Mouse (Mus musculus) spleen, adult 2 months (tissue): ENCODE results near the gene Rgl2. TPM values are rescaled to one million over a fixed set of nuclear protein-coding genes. Genes with fewer than 3 reads are reported as not detected.
A peak's percentile ranks its signal among the peaks of the same experiment; 100 is the strongest.

ENCODE experiments used
- DNase-seq, 2 experiments: peaks; one replicate each; pipeline versions ENCODE4 v3.0.0 to v3.0.0-alpha.2; 2012 to 2021; ENCODE audit warnings: low spot score in 2 of 2, low read depth in 1 of 2
- H3K27ac ChIP-seq: fragments of 200-500 bp; 2 replicates; pipeline ENCODE4 v1.5.1; 2012; ENCODE audit warnings: low read length, inconsistent platforms; ENCODE audit not compliant: insufficient read depth
- H3K27me3 ChIP-seq: fragments of 200-500 bp; 2 replicates; pipeline ENCODE4 v1.6.1; 2012; ENCODE audit warnings: mild to moderate bottlenecking, moderate library complexity, low read length, inconsistent platforms; ENCODE audit not compliant: control insufficient read depth, insufficient read depth
- H3K36me3 ChIP-seq: fragments of 200-500 bp; 2 replicates; pipeline ENCODE4 v1.6.1; 2012; ENCODE audit warnings: mild to moderate bottlenecking, low read length, inconsistent platforms; ENCODE audit not compliant: control insufficient read depth, insufficient read depth
- H3K4me1 ChIP-seq: fragments of 200-500 bp; 2 replicates; pipeline ENCODE4 v1.6.1; 2011; ENCODE audit warnings: inconsistent platforms; ENCODE audit not compliant: control insufficient read depth, insufficient read depth, insufficient read length
- H3K4me3 ChIP-seq: fragments of 200-500 bp; 2 replicates; pipeline ENCODE4 v1.5.1; 2011; ENCODE audit warnings: mild to moderate bottlenecking, inconsistent platforms; ENCODE audit not compliant: insufficient read depth, insufficient read length; ENCODE audit errors: extremely low read depth
- CTCF ChIP-seq: fragments of 200-500 bp; IDR thresholded peaks from 2 replicates; pipeline ENCODE4 v1.5.1; 2011; ENCODE audit warnings: mild to moderate bottlenecking, inconsistent platforms; ENCODE audit not compliant: insufficient read depth, insufficient read length, insufficient replicate concordance; ENCODE audit errors: extremely low read depth
- POLR2A ChIP-seq: fragments of 200-500 bp; IDR thresholded peaks from 2 replicates; pipeline ENCODE4 v1.6.1; 2011; ENCODE audit warnings: low read depth, low read length, inconsistent platforms
- WGBS: fragments of 180-500 bp; shearing (Covaris S2); methylation state at CpG from one replicate; pipeline ENCODE4 v1.1.7; 2018; 5-methylcytosine and 5-hydroxymethylcytosine counted together
- polyA plus RNA-seq: library from polyadenylated mRNA; depleted of rRNA; stranded (reverse); fragments of >200 nt; gene quantifications from 2 replicates; pipeline ENCODE4 v1.2.3, GENCODE M21; 2012

Rgl2 gene
- polyA plus RNA-seq, 1 experiment, result 234 TPM

GRCm38 (mm10) chr17:33962876-33963275, 33.5 kb downstream of the Rgl2 start:
- Histone ChIP-seq H3K27ac (no peak overlapping the region), H3K27me3 (no peaks in the 10 kb centered on the region), H3K4me3 (no peak overlapping the region), H3K36me3 (peaks cover 40% of the 10 kb centered on the region), H3K4me1 (no peaks in the 10 kb centered on the region)
- 97% methylated on average over 7 of the region's 7 CpGs for WGBS
- DNase-seq, result no peak
- TF ChIP-seq CTCF (no peak), POLR2A (no peak)

GRCm38 (mm10) chr17:33965082-33965845, 35.9 kb downstream of the Rgl2 start:
- Histone ChIP-seq H3K4me1 (no peaks in the 10 kb centered on the region), H3K36me3 (peaks cover 26% of the 10 kb centered on the region), H3K27ac (no peak overlapping the region), H3K4me3 (no peak overlapping the region), H3K27me3 (no peaks in the 10 kb centered on the region)
- 92% methylated on average over 17 of the region's 17 CpGs for WGBS
- TF ChIP-seq CTCF (no peak), POLR2A (no peak)
- DNase-seq, result no peak

- Histone ChIP-seq H3K27me3 (no peaks in the 10 kb centered on the region), H3K36me3 (peaks cover 22% of the 10 kb centered on the region), H3K4me1 (no peaks in the 10 kb centered on the region), H3K4me3 (no peak overlapping the region), H3K27ac (no peak overlapping the region)
- TF ChIP-seq CTCF, result no peak
- no peak for TF ChIP-seq POLR2A
- DNase-seq, result no peak
- 93% methylated on average over 16 of the region's 16 CpGs for WGBS
These were observed 36.7 kb downstream of the Rgl2 start for GRCm38 (mm10) chr17:33965846-33966550.

- Histone ChIP-seq H3K36me3 (peaks cover 8% of the 10 kb centered on the region), H3K27me3 (no peaks in the 10 kb centered on the region), H3K4me1 (no peaks in the 10 kb centered on the region), H3K27ac (no peak overlapping the region), H3K4me3 (no peak overlapping the region)
- TF ChIP-seq POLR2A (no peak), CTCF (peak; percentile 93)
- peak; percentile 69 to 73 for DNase-seq
- 2% methylated on average over 9 of the region's 9 CpGs for WGBS
These were observed 39.1 kb downstream of the Rgl2 start for GRCm38 (mm10) chr17:33968489-33968888.

- H3K27me3 ChIP-seq, result no peaks in the 10 kb centered on the region
- H3K27ac ChIP-seq, result no peak overlapping the region
- TF ChIP-seq POLR2A (no peak), CTCF (peak; percentile 16; the same call in 1 of the 2 replicates)
- 32% methylated on average over 5 of the region's 5 CpGs for WGBS
- H3K4me1 ChIP-seq, result no peaks in the 10 kb centered on the region
- no peak overlapping the region for H3K4me3 ChIP-seq
- DNase-seq, result peak in 1 of 2 experiments; percentile 72
- peaks cover 9% of the 10 kb centered on the region for H3K36me3 ChIP-seq
These were observed 39.6 kb downstream of the Rgl2 start for GRCm38 (mm10) chr17:33968927-33969326.

GRCm38 (mm10) chr17:33969394-33969793, 40.1 kb downstream of the Rgl2 start:
- Histone ChIP-seq H3K27me3 (no peaks in the 10 kb centered on the region), H3K4me1 (no peaks in the 10 kb centered on the region), H3K27ac (no peak overlapping the region), H3K36me3 (peaks cover 9% of the 10 kb centered on the region), H3K4me3 (no peak overlapping the region)
- 87% methylated on average over 4 of the region's 4 CpGs for WGBS
- TF ChIP-seq CTCF (no peak), POLR2A (no peak)
- DNase-seq, result no peak

GRCm38 (mm10) chr17:33972691-33973090, 43.3 kb downstream of the Rgl2 start:
- Histone ChIP-seq H3K27ac (no peak overlapping the region), H3K27me3 (no peaks in the 10 kb centered on the region), H3K4me1 (peaks cover 2% of the 10 kb centered on the region), H3K4me3 (no peak overlapping the region), H3K36me3 (peaks cover 5% of the 10 kb centered on the region; the same call in 1 of the 2 replicates)
- WGBS, result 21% methylated on average over 1 of the region's 1 CpGs
- TF ChIP-seq POLR2A (no peak), CTCF (no peak)
- DNase-seq, result no peak
